Mouse (Mus musculus) heart, embryonic 11.5 days (tissue): ENCODE data around the gene Dnajc8. TPM values are rescaled to one million over a fixed set of nuclear protein-coding genes. Genes with fewer than 3 reads are reported as not detected.

Experiments used
- ATAC-seq: fragments of 200-750 bp; cut with Nextera tagmentation; replicated peaks from 2 replicates; pipeline ENCODE4 v1.8.0; 2017; ENCODE audit warnings: moderate library complexity; ENCODE audit not compliant: insufficient number of reproducible peaks, low FRiP score, low TSS enrichment
- H3K27ac ChIP-seq: fragments of 300-500 bp; sonication (generic); 2 replicates; pipeline ENCODE4 v1.5.1; 2014; ENCODE audit warnings: mild to moderate bottlenecking, low read depth, low read length
- H3K27me3 ChIP-seq: fragments of 300-500 bp; sonication (generic); 2 replicates; pipeline ENCODE4 v1.6.1; 2014; ENCODE audit warnings: mild to moderate bottlenecking, low read length, mixed read lengths; ENCODE audit not compliant: control insufficient read depth, insufficient read depth
- H3K36me3 ChIP-seq: fragments of 300-500 bp; sonication (generic); 2 replicates; pipeline ENCODE4 v1.6.1; 2014; ENCODE audit warnings: mild to moderate bottlenecking, low read length, moderate library complexity, mixed read lengths; ENCODE audit not compliant: control insufficient read depth, insufficient read depth
- H3K4me1 ChIP-seq: fragments of 300-500 bp; sonication (generic); 2 replicates; pipeline ENCODE4 v1.6.1; 2014; ENCODE audit warnings: low read length; ENCODE audit not compliant: control insufficient read depth, insufficient read depth
- H3K4me2 ChIP-seq: fragments of 300-500 bp; sonication (generic); 2 replicates; pipeline ENCODE4 v1.6.1; 2014; ENCODE audit warnings: mild to moderate bottlenecking, moderate library complexity
- H3K4me3 ChIP-seq: fragments of 300-500 bp; sonication (generic); 2 replicates; pipeline ENCODE4 v1.5.1; 2014; ENCODE audit warnings: low read depth, low read length
- H3K9ac ChIP-seq: fragments of 300-500 bp; sonication (generic); 2 replicates; pipeline ENCODE4 v1.6.1; 2014; ENCODE audit warnings: mild to moderate bottlenecking, low read depth, low read length, moderate library complexity
- H3K9me3 ChIP-seq: fragments of 300-500 bp; sonication (generic); replicated peaks from 2 replicates; pipeline ENCODE4 v1.6.1; 2016; ENCODE audit warnings: low read length; ENCODE audit not compliant: control insufficient read depth
- WGBS: fragments of 180-500 bp; shearing (Covaris S2); extraction: QIAGEN DNeasy Blood & Tissue Kit; methylation state at CpG from one replicate; pipeline ENCODE4 v1.1.7; 2014; ENCODE audit not compliant: insufficient replicate concordance; 5-methylcytosine and 5-hydroxymethylcytosine counted together
- polyA plus RNA-seq: library from polyadenylated mRNA; unstranded; fragments of >200 nt; fragmentation: Nextera tagmentation; extraction: Ambion mirVana; gene quantifications from 2 replicates; pipeline ENCODE4 v1.2.1, GENCODE M21; 2014

The Dnajc8 gene
- polyA plus RNA-seq, 1 experiment from 2014 or later = 157 TPM

DNA sequence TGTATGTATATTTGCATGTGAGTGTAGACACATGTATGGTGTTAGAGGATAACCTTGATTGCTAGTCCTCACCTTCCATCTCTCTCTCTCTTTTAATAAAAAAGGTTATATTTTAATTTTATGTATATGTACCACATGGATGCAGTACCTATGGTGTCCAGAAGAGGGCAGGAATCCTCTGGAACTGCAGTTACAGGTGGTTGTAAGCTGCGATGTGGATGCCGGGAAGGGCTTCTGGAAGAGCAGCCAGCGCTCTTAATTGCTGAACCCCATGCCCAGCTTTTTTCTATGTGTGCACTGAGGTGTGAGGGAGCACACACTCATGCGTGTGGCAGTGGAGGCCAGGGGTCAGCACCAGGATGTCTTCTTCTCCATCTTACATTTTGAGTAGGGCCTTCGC lies 33.8 kb downstream of the Dnajc8 start:
- Histone ChIP-seq H3K27ac (no peak overlapping the region), H3K27me3 (no peaks in the 10 kb centered on the region), H3K4me2 (no peak overlapping the region), H3K4me1 (peaks cover 8% of the 10 kb centered on the region; the same call in 1 of the 2 replicates), H3K4me3 (no peak overlapping the region), H3K36me3 (no peaks in the 10 kb centered on the region), H3K9me3 (no peaks in the 10 kb centered on the region), H3K9ac (no peak overlapping the region)
- ATAC-seq = no peak
- WGBS = 86% methylated on average over 5 of the region's 5 CpGs

DNA sequence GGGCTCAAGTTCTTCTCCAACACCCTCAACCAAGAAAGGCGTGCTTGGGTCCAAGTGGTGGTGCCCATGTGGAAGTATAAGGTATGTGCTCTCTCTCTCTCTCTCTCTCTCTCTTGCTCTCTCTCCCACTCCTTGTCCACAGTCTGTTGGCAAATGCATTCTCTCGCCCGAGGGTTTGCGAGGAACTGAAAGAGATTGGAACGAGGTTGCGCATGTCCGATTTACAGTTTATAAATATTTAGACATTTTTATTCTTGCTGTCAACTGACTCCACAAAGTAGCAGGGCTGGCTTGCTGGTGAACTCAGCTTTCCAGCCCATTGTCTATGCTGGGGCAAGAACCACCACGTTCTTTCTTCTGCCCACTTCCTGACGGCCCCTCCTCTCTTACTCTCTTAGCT lies 35.8 kb downstream of the Dnajc8 start:
- Histone ChIP-seq H3K9me3 (no peaks in the 10 kb centered on the region), H3K4me1 (peaks cover 6% of the 10 kb centered on the region; the same call in 1 of the 2 replicates), H3K27ac (no peak overlapping the region), H3K27me3 (no peaks in the 10 kb centered on the region), H3K4me2 (no peak overlapping the region), H3K36me3 (no peaks in the 10 kb centered on the region), H3K4me3 (no peak overlapping the region), H3K9ac (no peak overlapping the region)
- ATAC-seq = no peak
- WGBS = 77% methylated on average over 9 of the region's 9 CpGs

DNA sequence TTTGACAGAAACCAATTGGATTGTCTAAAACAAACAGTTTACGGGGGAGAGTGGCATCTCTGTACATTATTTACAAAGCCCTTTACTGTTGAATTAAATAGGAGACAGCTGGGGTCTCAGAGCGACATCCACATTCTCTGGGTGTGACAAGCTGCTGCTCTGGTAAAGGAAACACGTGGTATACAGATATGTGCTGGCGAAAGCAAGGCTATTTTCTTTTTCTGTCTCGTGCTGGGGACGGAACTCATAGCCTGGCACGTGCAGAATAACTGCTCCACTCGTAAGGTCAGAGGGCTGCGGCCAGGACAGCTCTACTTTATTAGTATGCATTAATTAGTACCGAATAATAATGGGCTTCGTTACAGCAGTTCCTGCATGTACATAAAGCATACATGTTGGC lies 38.0 kb downstream of the Dnajc8 start:
- H3K9me3 ChIP-seq = no peaks in the 10 kb centered on the region
- H3K4me1 ChIP-seq = peaks cover 6% of the 10 kb centered on the region; the same call in 1 of the 2 replicates
- no peak for ATAC-seq
- H3K4me2 ChIP-seq = no peak overlapping the region
- H3K27ac ChIP-seq = no peak overlapping the region
- no peak overlapping the region for H3K4me3 ChIP-seq
- H3K9ac ChIP-seq = no peak overlapping the region
- 48% methylated on average over 11 of the region's 11 CpGs for WGBS
- H3K27me3 ChIP-seq = no peaks in the 10 kb centered on the region
- H3K36me3 ChIP-seq = no peaks in the 10 kb centered on the region

DNA sequence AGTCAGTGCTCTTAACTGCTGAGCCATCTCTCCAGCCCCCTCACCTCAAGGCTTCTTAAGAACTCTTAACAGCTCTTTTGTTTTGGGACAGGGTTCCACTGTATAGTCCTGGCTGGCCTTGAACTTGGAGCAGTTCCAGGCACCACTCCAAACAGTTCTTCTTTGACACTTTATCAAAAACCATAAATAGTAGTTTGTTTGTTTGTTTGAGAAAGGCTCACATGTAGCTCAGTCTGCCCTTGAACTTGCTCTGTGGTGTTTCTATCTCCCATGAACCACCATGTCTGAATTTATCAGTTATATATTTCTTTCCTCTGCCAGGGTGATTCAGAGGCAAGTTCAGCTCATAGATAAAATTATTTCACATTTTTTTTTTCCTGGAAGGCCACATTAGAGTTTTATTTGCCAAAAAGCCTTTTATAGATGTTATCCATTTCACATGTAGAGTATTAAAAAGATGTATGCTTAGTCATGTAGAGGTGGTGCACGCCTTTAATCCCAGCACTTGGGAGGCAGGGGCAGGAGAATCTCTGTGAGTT lies 39.5 kb downstream of the Dnajc8 start:
- 72% methylated on average over 1 of the region's 1 CpGs for WGBS
- H3K27ac ChIP-seq = no peak overlapping the region
- H3K27me3 ChIP-seq = no peaks in the 10 kb centered on the region
- no peak for ATAC-seq
- H3K4me2 ChIP-seq = no peak overlapping the region
- no peaks in the 10 kb centered on the region for H3K36me3 ChIP-seq
- peaks cover 6% of the 10 kb centered on the region; the same call in 1 of the 2 replicates for H3K4me1 ChIP-seq
- H3K9ac ChIP-seq = no peak overlapping the region
- H3K4me3 ChIP-seq = no peak overlapping the region
- H3K9me3 ChIP-seq = no peaks in the 10 kb centered on the region

DNA sequence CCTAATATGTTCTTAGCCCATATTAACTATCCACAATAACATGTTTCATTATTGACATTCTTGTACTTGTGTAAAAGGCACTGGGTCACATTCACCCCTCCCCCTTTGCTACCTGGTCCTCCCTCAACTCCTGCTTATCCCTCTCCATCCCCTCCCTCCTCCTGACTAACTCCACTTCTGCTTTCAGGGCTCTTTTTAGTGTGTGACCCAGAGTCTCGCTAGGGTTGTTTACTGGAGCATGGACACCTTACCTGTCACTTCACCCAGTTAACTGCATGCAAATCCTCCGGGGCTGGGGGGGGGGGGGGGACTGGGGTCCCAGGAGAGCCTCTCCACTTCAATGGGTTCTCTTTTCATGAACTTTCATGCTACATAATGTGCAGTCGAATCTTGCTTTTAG lies 48.4 kb downstream of the Dnajc8 start:
- Histone ChIP-seq H3K27ac (no peak overlapping the region), H3K9ac (no peak overlapping the region), H3K4me3 (no peak overlapping the region), H3K4me2 (no peak overlapping the region), H3K36me3 (no peaks in the 10 kb centered on the region), H3K9me3 (no peaks in the 10 kb centered on the region), H3K4me1 (no peaks in the 10 kb centered on the region), H3K27me3 (no peaks in the 10 kb centered on the region)
- 70% methylated on average over 3 of the region's 3 CpGs for WGBS
- no peak for ATAC-seq

DNA sequence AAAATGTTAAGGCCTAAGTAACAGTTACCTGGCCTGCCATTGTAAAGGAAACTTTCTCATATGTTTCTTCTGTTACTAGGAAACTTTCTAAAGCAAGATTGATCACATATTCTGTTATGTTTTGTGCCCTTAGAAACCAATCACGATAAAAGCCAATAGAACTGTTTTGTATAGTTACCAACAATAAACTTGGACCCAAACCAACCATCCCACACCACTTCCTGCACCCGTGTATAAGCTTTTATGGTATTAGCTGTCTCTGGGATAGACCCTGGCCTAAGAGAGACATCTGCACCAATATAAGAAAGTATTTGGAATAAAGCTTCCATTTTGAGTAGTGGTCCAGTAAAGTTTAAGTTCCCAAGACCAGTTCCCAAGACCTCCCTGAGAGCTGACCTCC lies 49.6 kb downstream of the Dnajc8 start:
- H3K27ac ChIP-seq = no peak overlapping the region
- no peaks in the 10 kb centered on the region for H3K4me1 ChIP-seq
- no peaks in the 10 kb centered on the region for H3K36me3 ChIP-seq
- ATAC-seq = no peak
- no peaks in the 10 kb centered on the region for H3K9me3 ChIP-seq
- H3K4me2 ChIP-seq = no peak overlapping the region
- H3K27me3 ChIP-seq = no peaks in the 10 kb centered on the region
- no peak overlapping the region for H3K9ac ChIP-seq
- 75% methylated on average over 2 of the region's 2 CpGs for WGBS
- no peak overlapping the region for H3K4me3 ChIP-seq

DNA sequence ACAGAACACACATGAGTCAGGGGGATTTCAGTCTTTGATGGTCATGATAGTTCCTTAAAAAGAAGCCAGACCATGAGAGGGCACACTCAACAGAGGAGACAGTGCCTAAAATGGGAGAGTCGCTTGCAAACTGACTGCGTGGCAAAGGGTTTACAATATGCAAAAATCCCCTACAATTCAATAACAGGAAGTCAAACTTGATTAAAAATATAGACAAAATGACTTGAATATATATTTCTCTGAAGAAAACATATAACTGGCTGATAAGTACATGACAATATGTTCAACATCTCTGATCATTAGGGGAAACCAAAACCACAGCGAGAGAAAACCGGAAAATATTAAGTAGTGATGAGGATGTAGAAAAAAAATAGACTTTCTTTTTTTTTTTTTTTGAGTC lies 50.9 kb downstream of the Dnajc8 start:
- WGBS = 93% methylated on average over 4 of the region's 4 CpGs
- no peaks in the 10 kb centered on the region for H3K4me1 ChIP-seq
- H3K36me3 ChIP-seq = no peaks in the 10 kb centered on the region
- H3K9ac ChIP-seq = no peak overlapping the region
- H3K9me3 ChIP-seq = no peaks in the 10 kb centered on the region
- H3K4me2 ChIP-seq = no peak overlapping the region
- ATAC-seq = no peak
- no peaks in the 10 kb centered on the region for H3K27me3 ChIP-seq
- H3K4me3 ChIP-seq = no peak overlapping the region
- H3K27ac ChIP-seq = no peak overlapping the region

DNA sequence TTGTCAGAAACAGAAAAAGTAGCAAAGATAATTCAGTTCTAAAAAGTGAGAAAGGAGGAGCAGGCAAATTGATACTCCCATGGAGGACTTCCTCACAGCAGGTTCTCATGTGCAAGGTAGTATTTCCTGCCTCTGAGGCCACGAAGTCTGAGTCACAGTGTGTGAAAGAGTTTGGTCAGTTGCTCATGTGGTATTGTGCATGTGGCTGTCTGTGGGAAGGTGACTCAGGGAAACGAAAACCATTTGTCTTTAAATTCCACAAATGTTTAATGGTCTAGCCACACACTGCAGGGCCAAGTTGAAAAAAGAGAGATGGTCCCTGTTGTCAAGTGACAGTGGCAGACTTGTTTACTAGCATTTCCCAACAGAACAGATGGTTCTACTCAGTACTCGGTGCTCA lies 53.2 kb downstream of the Dnajc8 start:
- 84% methylated on average over 3 of the region's 3 CpGs for WGBS
- H3K27ac ChIP-seq = no peak overlapping the region
- no peak overlapping the region for H3K4me2 ChIP-seq
- H3K4me1 ChIP-seq = no peaks in the 10 kb centered on the region
- no peak for ATAC-seq
- no peak overlapping the region for H3K9ac ChIP-seq
- no peak overlapping the region for H3K4me3 ChIP-seq
- H3K36me3 ChIP-seq = no peaks in the 10 kb centered on the region
- H3K27me3 ChIP-seq = no peaks in the 10 kb centered on the region
- H3K9me3 ChIP-seq = no peaks in the 10 kb centered on the region

DNA sequence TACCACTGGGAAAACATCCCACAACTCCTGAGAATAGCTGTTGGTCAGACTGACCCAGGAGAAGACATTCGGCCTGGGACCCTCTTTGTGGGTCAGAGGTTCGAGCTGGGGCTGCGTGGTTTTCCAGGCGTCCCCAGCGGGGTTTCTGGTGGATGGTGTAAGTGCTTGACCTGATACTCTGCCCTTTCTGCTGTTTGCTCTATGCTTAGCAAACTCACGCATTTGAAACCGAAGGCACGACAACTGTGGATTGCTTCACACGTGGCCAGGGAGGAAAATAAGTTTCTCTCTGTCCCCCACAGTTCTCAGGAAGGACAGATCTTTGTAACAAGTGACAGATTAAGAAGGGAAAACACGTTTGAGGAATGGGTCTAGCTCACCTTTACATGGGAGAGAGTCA lies 55.3 kb downstream of the Dnajc8 start:
- H3K36me3 ChIP-seq = no peaks in the 10 kb centered on the region
- H3K9ac ChIP-seq = no peak overlapping the region
- no peaks in the 10 kb centered on the region for H3K9me3 ChIP-seq
- H3K4me3 ChIP-seq = no peak overlapping the region
- H3K4me2 ChIP-seq = no peak overlapping the region
- no peak for ATAC-seq
- H3K4me1 ChIP-seq = no peaks in the 10 kb centered on the region
- H3K27me3 ChIP-seq = no peaks in the 10 kb centered on the region
- no peak overlapping the region for H3K27ac ChIP-seq
- WGBS = 77% methylated on average over 10 of the region's 10 CpGs
